Mouse (Mus musculus) telencephalon, adult 2 months (tissue): ENCODE measurements at regions not wholly inside any gene's neighbourhood (a gene's known extent, or its start where the extent isn't known, plus 50 kb on each side); places are given as distances from the start of the nearest gene placed in this dataset.

Experiments
- DNase-seq: peaks from one replicate; pipeline ENCODE4 v3.0.0-alpha.2; 2011; ENCODE audit warnings: low read depth, low spot score

DNA sequence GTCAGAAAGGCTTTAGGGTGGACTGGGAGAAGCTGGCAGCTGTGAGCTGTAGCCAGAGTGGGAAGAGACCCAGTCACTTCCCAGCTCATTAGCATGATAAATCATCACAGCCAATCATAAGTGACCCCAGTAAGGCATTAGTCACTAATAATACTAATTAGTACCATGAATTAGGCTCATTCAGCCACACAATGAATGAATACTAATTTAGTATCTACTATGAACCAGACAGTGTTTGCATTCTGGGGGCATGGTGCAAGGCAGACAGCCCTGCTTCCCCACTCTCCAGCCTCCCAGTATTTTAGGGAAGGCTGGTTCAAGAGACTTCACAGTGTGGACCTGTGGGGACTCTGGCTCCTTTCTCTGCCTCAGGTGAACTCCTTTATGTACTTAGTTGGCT, 523.7 kb downstream of the Tbc1d22a start:
- no peak for DNase-seq

DNA sequence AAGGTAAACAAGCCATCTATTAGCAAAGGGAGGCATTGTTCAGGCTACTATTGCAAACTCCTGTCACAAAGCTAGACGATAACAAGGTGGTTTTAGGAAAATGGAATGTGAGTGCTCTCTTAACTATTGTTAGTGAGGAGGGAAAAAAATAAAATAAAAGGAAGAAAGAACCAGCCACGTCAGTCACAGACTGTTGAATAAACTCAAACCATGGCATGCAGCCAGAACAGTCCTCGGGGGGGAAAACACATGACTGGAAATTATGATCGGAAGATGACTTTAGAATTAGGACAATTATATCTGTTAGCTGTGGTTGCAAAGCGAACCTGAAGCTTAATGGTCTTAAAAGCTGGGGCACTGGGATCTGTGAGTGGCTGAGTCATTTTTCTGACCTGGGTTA, 524.1 kb downstream of the Tbc1d22a start:
- DNase-seq: no peak

DNA sequence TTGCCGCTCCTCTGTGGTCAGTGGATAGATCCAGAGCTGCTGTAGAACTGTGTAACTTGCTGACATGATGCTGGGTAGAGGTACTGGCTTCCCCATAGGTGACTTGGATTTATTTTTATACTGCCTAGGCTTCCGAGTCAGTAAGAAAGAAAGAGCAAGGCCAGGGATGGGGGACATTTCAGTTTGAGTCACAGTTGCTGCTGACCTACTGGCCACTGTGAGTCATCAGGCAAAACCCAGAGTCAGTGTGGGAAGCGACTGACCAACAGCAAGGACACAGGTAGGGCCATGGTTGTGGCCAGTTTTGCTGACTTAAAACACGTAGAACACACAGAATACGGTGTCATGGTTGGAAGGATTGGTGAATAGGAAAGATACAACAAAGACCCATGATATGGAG, 524.5 kb downstream of the Tbc1d22a start:
- DNase-seq: no peak

DNA sequence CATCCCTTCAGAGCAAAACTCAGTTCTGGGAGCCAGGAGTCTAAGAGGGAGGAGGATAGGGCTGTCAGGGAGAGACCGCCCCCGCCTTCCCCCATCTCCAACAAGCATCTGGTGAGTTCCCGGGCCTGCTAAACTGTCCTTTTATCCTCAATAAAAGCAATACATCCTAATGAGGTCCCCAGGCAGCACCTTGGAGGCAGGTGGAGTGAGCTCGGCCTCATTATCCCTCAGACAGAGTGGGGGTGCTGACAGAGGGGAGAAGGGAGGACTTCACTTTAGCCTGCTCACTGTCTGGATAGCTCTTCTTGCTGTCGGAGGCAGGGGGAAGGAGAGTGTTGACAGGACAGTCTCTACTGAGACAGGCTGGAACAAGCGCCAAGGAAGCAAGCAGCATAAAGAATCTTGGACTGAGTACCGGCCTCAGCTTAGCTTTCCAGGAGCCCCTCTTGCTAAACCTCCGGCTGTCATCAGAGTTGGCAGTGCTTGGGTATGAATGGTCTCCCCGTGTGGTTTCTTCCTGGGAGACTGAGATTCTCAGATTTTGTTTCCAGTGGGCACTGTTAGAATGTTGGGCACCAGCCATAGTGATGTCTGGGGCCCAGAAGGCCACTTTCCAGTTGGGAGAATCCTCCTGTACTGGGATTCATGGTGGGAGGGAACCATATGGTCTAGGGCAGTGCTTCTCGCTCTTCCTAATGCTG, 537.3 kb downstream of the Tbc1d22a start:
- no peak for DNase-seq

DNA sequence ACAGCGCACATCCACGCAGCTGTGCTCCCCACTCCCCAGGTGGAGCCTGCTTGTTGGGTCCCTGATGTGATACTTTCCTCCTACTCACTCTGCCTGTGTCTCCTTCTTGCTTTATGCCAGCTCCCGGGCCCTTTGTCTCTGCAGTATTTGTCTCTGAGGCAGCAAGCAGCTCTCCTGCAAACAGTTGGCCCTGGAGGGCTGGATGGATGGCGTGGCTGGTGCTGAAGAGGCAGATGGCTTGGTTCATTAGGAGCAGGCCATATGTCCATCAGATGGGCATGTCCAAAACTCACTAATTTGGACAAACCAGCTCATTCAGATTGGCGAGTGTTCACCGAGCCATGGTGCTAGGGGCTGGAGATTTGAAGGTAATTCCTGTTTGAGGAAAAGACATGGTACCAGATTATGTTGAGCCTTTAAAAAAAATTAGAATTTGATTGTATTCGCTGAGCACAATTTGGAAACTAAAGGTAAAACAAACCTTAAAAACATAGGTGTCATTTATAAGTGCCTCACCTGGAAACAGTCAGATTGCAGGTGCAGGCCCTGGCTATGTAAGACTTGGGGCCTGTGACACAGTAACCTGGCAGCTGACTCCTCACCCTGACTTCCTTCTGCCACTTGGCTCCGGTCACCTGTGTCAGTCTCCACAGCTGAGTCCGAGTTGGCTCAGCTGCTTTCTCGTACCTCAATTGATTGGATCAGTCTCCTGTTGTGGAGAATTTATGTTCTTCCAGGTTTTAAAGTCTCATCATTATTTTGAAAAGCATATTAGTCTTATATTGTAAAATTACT, 549.5 kb downstream of the Tbc1d22a start:
- DNase-seq: no peak

DNA sequence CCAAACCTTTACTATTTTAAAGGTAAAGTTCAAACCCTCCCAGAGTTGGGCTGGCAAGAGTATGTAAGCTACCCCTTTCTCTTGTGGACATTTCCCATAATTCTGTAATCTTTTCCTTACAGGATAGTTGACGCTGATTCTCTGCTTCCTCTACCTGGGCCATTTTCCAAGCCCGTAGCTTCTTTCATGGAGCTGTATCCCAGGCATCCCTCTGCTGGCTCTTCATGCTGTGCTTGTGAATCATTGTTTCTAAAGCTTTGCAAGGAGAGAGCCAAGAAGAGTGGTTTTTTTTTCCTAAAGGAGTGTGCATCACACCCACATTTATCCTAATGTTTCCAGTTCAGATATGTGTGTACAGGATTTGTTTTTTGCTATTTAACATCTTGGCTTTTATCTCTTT, 553.4 kb downstream of the Tbc1d22a start:
- DNase-seq: no peak

DNA sequence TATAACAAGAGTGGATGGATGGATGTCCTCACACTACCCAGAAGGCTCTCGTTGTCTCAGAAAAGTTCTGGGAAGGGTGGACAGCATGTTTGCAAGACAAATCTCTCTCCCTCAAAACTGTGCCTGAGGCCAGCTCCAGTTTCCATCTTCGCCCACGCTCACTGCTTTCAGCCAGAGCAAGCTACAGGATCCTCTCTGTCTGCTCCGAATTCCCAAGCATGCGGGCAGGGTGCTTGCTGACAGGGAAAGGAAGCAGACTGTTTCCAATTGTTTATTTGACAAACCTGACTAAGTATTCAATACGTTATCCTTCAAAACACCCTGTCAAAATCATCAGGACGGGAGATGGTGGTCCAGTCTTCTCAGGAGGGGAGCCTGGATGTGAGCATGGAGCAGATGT, 558.8 kb downstream of the Tbc1d22a start:
- no peak for DNase-seq

DNA sequence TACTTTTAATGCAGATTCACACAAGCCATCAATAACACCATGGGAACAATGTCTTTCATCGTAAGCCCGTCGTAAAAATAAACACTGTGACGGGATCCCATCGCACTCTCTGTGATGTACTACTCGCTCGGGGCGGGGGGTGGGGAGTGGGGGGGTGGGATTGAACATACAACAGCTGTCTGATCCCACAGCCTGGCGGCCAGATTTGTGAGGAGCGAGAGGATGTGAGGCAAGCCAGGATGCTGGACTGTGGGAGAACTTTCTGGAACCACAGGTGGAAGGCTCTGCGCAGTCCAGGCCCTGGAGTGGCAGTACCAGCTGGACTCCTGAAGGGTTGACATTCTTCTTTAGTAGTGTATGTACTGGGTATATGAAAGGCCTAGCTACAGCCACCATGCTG, 563.7 kb downstream of the Tbc1d22a start:
- no peak for DNase-seq

DNA sequence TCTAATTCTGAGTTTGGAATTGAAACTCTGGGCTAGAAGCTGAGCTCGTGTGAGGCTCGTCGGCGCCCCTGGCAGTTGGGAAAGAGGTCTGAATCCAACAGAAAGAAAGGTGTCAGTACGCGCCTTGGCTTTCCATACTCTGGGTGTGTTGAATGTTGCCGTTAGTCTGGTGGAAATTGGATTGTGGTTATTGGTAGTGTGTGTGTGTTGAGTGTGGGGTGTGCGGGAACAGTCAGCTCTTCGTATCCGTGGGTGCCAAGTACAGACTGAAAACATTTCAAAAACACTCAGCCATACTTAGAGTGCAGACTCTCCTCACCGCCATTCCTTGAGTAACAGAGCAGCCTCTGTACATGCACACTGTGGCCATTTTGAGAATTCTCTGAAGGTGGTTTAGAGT, 566.9 kb downstream of the Tbc1d22a start:
- DNase-seq: no peak

DNA sequence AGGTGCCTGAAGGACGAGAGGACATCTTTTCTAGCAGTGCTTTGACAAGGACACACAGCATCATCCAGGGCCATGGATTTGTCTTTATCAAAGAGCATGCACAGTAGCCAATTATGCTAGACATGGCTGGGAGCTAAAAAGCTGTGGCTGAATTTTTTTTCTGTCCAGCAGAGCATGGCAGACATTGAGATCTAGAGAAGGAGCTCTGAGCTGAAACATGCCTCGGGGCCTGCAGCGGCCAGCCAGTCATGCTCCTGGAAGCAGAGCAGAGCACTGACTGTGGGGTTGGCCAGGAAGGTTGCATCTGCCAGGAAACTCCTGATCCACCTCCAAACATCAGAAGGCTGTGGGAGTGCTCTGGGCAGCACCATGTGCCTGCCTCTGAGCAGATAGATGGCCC, 580.5 kb downstream of the Tbc1d22a start:
- DNase-seq: no peak

DNA sequence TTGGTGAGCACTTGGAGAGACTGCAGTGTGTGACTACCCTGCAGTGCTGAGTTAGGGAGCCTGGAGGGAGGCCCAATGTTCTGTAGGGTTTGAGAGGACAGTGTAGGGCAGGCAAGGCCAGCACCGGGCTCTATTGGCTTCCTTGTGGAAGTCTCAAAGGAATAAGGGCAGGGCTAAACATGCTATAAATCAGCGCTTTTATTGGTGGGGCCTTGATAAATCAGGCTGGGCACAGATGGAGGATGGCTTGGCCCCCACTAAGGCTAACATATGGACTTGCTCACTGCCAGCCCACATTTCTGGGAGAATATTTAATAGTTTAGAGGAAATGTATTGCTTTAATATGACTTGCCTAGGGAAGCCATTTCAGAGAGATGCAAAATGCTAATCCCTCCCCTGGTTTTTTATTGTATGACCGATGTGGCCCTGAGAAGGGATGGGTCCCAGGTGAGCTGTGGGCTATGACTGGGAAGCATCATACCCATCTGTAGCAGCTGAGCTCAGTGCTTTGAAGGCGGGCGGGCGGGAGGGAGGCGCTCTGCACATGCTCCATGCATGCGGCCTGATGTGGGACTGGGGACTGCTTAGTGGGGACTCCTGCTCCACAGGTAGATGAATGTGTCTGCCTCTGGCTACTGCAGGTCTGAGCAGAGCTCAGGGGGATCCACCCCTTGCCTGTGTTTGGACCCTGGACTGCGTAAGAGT, 584.4 kb downstream of the Tbc1d22a start:
- DNase-seq: no peak

DNA sequence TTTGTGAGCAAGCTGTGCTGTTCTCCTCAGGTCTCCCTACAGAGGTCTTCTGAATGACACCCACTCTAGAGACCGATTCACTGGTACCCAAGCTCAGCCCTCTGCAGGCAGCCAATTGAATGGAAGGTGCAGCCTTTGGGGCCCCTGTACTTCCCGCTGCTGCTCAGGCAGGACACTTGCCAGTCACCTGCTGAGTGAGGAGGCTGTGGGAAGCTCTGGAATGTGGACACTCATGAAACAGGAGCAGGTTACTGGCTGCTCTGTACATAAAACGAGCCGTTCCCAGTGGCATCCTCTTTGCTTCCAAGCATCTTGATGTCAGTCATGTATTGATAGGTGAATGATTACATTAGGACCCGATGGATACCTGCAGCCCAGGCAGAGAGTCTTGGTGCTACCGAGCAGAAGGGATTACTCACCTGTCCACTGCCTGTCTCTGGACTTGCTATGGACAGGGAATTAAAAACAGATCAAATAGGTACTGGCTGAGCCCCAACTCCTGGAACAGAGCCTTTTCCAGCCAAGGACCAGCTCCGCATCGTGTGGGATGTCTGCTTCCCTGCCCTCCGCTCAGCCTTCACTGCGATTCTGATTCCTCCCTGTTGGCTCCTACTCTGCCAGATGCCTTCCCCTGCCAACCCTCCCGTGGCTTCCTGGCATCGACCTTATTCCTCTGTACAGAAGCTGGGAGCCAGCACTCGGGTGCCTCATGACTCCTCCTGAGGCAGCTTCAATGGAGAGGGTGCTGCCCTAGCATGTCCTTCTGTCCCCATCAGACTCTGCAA, 593.2 kb downstream of the Tbc1d22a start:
- no peak for DNase-seq

DNA sequence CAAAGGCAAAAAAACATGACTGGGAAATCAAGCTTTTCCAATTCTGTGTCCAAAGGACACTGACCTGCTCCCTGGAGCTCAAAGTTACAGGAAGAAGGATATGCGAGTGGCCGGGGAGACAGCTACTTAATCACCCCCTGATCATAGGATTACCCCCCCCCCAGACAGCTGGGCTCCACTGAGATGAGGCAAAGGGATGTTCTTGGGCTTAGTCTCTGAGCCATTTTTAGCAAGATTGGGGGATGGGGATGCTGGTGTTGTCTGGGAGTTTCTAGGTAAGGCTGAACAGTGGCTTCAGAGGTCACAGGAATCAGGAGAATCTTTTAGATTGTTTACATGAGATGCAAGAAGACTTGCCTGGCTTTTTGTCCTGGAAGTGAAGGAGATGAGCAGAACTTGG, 597.6 kb downstream of the Tbc1d22a start:
- DNase-seq: no peak

DNA sequence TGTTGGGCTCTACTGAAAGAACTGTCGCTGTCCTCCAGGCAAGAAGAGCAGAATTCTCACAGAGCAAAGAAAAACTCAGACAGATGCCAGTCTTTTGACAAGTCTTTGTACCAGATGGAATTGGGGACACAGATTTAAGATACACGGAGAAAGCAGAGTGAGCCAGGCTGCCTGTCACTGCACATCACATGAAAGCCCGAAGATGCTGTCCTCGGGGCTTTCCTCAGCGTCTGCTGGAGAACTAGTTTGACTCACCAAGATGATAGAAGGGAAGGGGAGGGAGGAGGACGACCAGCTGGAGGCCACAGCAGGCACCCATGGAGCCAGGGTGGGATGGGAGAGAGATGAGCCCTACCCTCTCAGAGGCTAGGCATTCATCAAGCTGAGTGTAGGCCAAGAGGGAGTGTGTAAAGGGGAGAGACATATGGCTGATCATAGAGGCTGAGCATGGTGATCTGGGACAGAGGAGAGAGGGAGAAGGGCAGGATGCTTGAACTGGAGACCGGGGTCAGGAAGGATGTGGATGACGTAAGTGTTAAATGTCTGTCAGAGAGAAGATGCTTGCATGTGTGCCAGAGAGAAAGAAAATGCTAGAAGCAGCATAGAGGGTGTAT, 600.7 kb downstream of the Tbc1d22a start:
- DNase-seq: no peak

DNA sequence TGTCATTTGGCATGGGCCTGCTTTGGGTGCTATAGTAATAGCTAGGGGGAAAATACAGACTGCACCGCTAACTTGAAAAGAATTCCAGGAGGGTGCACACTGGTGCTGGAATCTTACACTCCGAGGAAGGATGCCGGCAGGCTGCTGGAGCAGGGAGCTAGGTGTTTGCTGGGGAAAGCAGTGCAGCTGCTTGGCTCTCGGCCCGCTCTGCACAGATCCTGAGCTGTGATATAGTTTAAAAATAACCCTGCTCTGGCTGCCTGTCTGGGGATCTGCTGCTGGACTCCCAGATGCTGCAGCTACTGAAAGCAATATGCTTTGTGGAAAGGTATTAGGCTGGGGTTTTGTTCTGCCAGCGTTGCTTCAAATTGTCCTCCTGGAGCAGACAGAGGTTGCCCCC, 621.7 kb downstream of the Tbc1d22a start:
- peak; percentile 78 for DNase-seq

DNA sequence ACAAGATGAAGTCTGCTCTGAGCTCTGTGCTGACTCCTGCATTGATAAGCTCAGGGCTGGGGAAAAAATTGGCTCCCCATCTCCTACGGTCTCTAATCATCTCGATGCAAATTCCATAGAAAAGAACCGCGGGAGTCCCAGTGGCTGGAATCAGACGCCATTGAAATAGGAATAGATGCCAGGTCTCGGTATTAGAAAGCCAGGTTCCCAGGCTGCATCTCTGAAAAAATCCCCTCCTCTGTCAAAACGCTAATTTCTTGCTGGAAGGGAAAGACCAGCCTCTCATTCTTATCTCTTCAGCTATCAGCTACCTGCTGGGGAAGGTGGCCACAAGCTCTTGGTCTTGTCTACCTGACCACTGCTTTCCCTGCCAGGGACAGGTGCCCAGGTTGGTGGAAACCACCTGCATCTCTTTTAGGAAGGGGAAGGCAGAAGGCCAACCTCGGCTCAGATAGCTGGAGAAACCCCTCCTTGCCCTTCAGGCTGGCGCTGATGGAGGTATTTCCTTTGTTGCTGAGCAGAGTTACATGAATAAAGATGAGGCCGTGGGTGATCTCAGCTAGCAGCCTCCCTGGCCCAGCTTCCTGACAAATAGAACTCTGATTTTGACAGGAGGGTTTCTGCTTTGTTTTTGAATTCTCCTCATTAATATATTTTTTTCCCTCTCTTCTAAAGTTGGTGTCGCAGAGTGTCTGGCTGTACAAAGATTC, 638.1 kb downstream of the Tbc1d22a start:
- no peak for DNase-seq

DNA sequence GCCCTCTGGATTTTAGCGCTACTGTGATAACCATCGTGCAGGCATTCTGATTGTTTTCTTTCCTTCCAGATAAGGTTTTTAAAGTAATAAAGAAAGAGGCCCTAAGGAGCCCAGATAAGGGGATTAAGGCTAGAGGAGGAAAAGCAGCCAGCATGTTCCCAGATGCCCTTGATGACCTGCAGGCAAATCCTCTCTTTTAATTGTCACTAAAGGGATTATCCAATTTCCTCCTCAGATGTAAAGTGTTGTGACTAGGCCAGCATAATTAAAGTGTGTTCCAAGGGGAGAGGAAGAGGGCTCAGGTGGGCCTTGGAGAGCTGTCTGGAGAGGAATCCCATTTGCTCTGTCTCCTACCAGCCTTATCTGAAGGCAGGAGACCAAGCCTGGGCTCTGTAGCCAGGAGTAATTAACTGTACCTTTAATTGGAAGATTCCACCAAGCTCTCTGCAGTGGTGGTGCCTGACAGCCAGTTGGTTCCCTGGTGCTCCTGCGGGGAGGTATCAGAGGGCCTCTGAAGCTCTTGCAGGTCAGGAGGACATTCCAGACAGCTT, 644.2 kb downstream of the Tbc1d22a start:
- no peak for DNase-seq

DNA sequence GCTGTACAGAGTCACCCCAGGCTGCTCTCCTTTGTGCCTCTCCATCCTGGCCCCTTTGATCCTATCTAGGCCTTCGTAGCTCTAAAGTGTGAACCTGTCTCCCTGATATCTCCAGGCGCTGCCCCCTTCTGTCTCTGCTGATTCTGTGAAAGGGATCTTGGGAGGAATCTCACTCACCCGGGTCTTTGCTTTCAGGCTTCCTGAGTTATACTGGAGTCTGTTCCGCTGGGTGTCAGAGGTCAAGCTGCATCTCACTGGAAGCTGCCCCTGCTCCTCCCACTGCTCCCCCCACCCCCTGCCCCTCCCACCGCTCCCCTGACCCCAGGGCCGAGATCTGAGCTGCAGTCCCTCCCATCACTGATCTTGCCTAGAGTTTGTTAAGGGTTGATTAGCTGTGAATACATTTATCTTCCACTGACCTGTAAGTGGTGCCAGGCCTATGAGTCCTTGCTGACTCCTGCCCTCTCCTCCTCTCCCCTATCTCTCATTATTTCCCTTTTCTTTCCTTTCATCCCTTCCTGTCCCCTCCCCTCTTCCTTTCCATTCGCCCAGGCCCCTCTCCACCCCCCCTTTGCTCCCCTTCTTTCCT, 661.6 kb downstream of the Tbc1d22a start:
- no peak for DNase-seq

DNA sequence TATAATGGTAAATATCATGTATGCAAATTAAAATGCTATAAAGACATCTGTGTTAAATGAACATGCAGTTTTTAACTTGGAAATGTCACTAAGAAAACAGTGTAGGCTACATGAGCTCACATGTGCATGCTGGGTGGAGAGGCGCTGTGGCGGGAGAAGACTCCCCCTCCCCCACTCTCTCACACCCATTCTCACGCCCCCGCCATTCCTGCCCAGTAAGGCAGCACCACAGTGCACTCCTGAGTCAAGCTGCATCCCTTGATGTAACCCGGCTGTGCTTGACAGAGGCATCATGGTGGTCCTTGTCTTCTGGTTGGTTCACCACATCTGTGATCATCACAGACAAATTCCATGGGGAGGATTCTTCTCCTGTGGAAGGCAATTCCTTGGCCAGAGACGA, 647.1 kb upstream of the Fam19a5 start:
- no peak for DNase-seq

DNA sequence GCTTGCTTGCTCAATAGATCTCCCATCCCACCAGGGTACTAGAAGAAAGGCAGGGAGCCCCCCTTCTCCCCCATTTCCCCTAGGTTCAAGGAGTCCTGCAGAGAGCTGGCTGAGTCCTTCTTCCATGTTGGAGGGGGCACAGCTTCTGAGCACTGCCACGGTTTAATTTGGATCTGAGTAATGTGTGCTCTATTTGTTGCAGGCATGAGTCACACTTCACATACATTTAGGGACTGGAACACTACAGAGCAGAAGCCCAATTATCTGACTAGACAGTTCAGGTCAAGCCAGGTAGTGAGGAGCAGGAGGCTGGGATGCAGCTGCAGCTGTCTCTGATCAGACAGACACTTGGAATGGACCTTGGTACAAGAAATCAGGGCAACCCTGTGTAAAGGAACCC, 644.1 kb upstream of the Fam19a5 start:
- no peak for DNase-seq
